Mouse (Mus musculus): ENCODE measurements around the gene Tfap2a.

DNA sequence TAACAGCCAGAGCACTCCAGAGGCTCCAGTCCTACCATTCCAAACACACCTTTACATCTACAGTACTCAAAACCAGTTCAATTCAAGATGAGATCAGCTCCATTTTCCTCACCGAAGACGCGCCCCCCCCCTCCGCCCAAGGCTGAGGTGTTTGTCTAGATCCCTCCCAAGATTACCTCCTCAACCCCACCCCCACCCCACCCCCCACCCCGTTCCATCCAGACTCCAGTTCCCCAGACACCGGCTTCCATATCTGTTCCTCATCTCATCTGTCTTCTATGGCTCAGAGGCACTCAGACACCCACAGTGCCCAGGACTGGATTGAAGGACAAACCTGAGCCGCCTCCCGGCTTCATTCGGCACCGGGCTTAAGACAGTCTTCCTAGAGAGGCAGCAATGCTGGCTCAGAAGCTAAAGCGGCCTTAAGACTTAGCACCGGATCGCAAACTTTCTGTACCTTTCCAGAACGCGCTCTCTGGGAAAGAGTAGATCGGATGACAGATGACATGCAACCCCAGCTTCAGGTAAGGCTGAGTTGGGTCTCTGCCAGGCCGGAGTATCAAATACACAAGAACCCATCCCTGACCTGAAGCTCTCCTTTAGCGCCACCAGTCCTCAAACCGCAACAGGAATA, 2.7 kb upstream of the Tfap2a start:
- no peak for TF ChIP-seq EP300 (IDR thresholded peaks at IDR 0.05; ENCODE audit: low read depth)
- no peak for TF ChIP-seq CTCF (IDR thresholded peaks at IDR 0.05; ENCODE audit: low read depth)

All from liver, postnatal 0 days (tissue).